Comparison of ENCODE assay signal across 8 mouse cellular contexts in the genomic region with DNA sequence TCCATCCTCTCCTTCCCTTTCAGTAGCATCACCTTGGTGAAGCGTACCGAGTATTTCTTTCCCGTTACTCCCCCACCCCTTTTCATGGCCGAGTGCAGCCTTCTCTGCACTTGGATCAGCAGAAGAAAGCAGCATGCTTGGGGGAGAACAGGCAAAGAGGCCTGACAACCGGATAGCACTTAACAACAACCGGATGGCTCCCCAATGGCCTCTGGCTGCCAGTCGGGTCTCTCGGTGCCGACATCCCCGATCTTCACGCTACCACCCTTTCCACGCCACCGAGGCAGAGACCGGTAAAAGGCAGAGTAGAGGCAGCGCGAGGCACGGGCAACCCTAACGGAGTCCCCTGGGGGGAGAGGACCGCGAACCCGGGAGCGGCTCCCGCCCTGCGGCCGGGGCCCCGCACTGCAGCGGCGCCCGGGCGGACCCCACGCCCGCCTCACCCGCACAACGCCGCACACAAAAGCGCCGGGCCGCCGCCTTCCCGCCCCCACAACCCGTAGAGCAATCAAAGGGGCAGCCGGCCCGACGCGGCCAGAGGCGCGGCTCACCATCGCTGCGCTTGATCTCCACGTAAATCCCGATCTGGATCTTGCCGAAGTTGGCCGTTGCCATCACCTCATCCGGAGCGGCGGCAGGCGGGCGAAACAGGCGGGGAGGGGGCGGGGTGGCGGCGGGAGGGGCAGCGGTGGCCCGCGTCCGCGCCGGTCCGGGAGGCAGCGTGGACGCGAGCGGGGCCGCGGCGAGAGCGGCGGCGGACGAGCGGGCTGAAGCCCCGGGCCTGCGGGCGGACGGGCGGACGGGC. TPM values are rescaled to one million over a fixed set of nuclear protein-coding genes. Genes with fewer than 3 reads are reported as not detected.
A peak's percentile ranks its signal among the peaks of the same experiment; 100 is the strongest.
DNase-seq lines count a peak whose midpoint lies in the region; ATAC-seq and TF ChIP-seq lines count a peak whose summit lies in the region.

A gene (minus strand): TSS at position 666 of the 805 bp plus-strand sequence.

- H3K79me2 ChIP-seq in liver, adult 2 months (ENCODE audit: control insufficient read depth, insufficient read depth, low read length) = peaks cover 18% of the 10 kb centered on the region
- peaks cover 50% of the 10 kb centered on the region for H3K79me2 ChIP-seq in myocyte (ENCODE audit: control insufficient read depth, insufficient read depth)

- peaks cover 10% of the 10 kb centered on the region; the same call in 1 of the 2 replicates for H3K4me1 ChIP-seq in embryonic facial prominence, embryonic 15.5 days
- H3K4me1 ChIP-seq in heart, embryonic 10.5 days = peaks cover 9% of the 10 kb centered on the region
- peaks cover 6% of the 10 kb centered on the region; the same call in 1 of the 2 replicates for H3K4me1 ChIP-seq in kidney, embryonic 14.5 days (ENCODE audit: control insufficient read depth, insufficient read depth, low read length)
- peaks cover 8% of the 10 kb centered on the region for H3K4me1 ChIP-seq in liver, adult 2 months (ENCODE audit: control insufficient read depth, insufficient read depth, low read length)

- TF ChIP-seq CTCF in liver, adult 2 months (IDR thresholded peaks at IDR 0.05; ENCODE audit: low read depth, low read length) = no peak; the same call in 1 of the 2 replicates

- peak within 1 kb of the TSS; percentile 87 for H3ac ChIP-seq in myocyte (ENCODE audit: control insufficient read depth, insufficient read length)

- H3K9me3 ChIP-seq in embryonic facial prominence, embryonic 15.5 days (replicated peaks) = no peaks in the 10 kb centered on the region
- no peaks in the 10 kb centered on the region for H3K9me3 ChIP-seq in heart, embryonic 10.5 days
- H3K9me3 ChIP-seq in kidney, embryonic 14.5 days (ENCODE audit: control insufficient read depth, low read length) = no peaks in the 10 kb centered on the region

- H3K4me3 ChIP-seq in embryonic facial prominence, embryonic 15.5 days (replicated peaks) = peak within 1 kb of the TSS; percentile 94
- H3K4me3 ChIP-seq in heart, embryonic 10.5 days = peak within 1 kb of the TSS; percentile 98
- H3K4me3 ChIP-seq in kidney, embryonic 14.5 days (ENCODE audit: low read length) = peak within 1 kb of the TSS; percentile 94
- H3K4me3 ChIP-seq in liver, adult 2 months (ENCODE audit: insufficient read depth, low read depth, low read length) = peak within 1 kb of the TSS; percentile 100
- peak within 1 kb of the TSS; percentile 58 for H3K4me3 ChIP-seq in myocyte

- H3K27ac ChIP-seq in embryonic facial prominence, embryonic 15.5 days (replicated peaks) = peak within 1 kb of the TSS; percentile 91
- H3K27ac ChIP-seq in heart, embryonic 10.5 days = peak within 1 kb of the TSS; percentile 98
- H3K27ac ChIP-seq in kidney, embryonic 14.5 days (ENCODE audit: low read depth, low read length) = peak within 1 kb of the TSS; percentile 93
- peak within 1 kb of the TSS; percentile 61 for H3K27ac ChIP-seq in liver, adult 2 months (replicated peaks; ENCODE audit: insufficient read depth, low read depth, low read length)

- under 1% methylated on average over 84 of the region's 87 CpGs for WGBS in embryonic facial prominence, embryonic 15.5 days
- 2% methylated on average over 87 of the region's 87 CpGs for WGBS in heart, embryonic 10.5 days
- WGBS in kidney, embryonic 14.5 days = under 1% methylated on average over 45 of the region's 87 CpGs
- WGBS in liver, adult 2 months = under 1% methylated on average over 68 of the region's 87 CpGs

- H3K36me3 ChIP-seq in embryonic facial prominence, embryonic 15.5 days = no peaks in the 10 kb centered on the region; the same call in 1 of the 2 replicates
- peaks cover 4% of the 10 kb centered on the region; the same call in 1 of the 2 replicates for H3K36me3 ChIP-seq in heart, embryonic 10.5 days
- H3K36me3 ChIP-seq in kidney, embryonic 14.5 days (ENCODE audit: control insufficient read depth, insufficient read depth, low read length) = no peaks in the 10 kb centered on the region
- no peaks in the 10 kb centered on the region for H3K36me3 ChIP-seq in liver, adult 2 months (ENCODE audit: control insufficient read depth, insufficient read depth, low read length)
- no peaks in the 10 kb centered on the region for H3K36me3 ChIP-seq in myocyte (ENCODE audit: control insufficient read depth, insufficient read depth)
- no peaks in the 10 kb centered on the region for H3K36me3 ChIP-seq in splenic B cell, adult 2 months (ENCODE audit: control insufficient read depth, insufficient read depth, low read length, poor library complexity, severe bottlenecking)

- ATAC-seq in embryonic facial prominence, embryonic 15.5 days (ENCODE audit: insufficient number of reproducible peaks, low FRiP score, low TSS enrichment, low read depth) = peak; percentile 44; the same call in 1 of the 2 replicates
- peak; percentile 73 for ATAC-seq in kidney, embryonic 14.5 days (ENCODE audit: low FRiP score, low TSS enrichment)

- H3K9ac ChIP-seq in embryonic facial prominence, embryonic 15.5 days = peak within 1 kb of the TSS; percentile 83
- H3K9ac ChIP-seq in kidney, embryonic 14.5 days (ENCODE audit: low read depth, low read length) = peak within 1 kb of the TSS; percentile 92
- H3K9ac ChIP-seq in liver, adult 2 months (ENCODE audit: low read depth, low read length) = peak within 1 kb of the TSS; percentile 99

- no peak for TF ChIP-seq POLR2A in liver, adult 2 months (IDR thresholded peaks at IDR 0.05; ENCODE audit: extremely low read depth, insufficient read depth, low read length)
- no peak for TF ChIP-seq POLR2A in myocyte (IDR thresholded peaks at IDR 0.05; ENCODE audit: insufficient read length, low read depth)

- peak; percentile 66 for DNase-seq in 3134 (ENCODE audit: extremely low read depth, insufficient read length, low spot score)
- DNase-seq in adrenal gland, postnatal 25 days = peak; percentile 60
- DNase-seq in heart, embryonic 10.5 days (ENCODE audit: low spot score) = peak; percentile 82
- peak; percentile 40 for DNase-seq in liver, adult 2 months (ENCODE audit: extremely low read depth, low read depth, low spot score)
- DNase-seq in splenic B cell, adult 2 months (ENCODE audit: low read depth, low spot score) = peak; percentile 49

- H3K4me2 ChIP-seq in embryonic facial prominence, embryonic 15.5 days (replicated peaks) = peak within 1 kb of the TSS; percentile 85
- peak within 1 kb of the TSS; percentile 77 for H3K4me2 ChIP-seq in kidney, embryonic 14.5 days (replicated peaks; ENCODE audit: low read depth, low read length)
- H3K4me2 ChIP-seq in myocyte (ENCODE audit: low read depth) = peak within 1 kb of the TSS; percentile 86

- H3K27me3 ChIP-seq in embryonic facial prominence, embryonic 15.5 days = no peaks in the 10 kb centered on the region
- H3K27me3 ChIP-seq in heart, embryonic 10.5 days (ENCODE audit: insufficient read depth, poor library complexity, severe bottlenecking) = no peaks in the 10 kb centered on the region
- H3K27me3 ChIP-seq in kidney, embryonic 14.5 days (ENCODE audit: control insufficient read depth, insufficient read depth, low read length) = no peaks in the 10 kb centered on the region
- H3K27me3 ChIP-seq in liver, adult 2 months (ENCODE audit: control insufficient read depth, insufficient read depth, low read length) = no peaks in the 10 kb centered on the region
- H3K27me3 ChIP-seq in myocyte (ENCODE audit: control insufficient read depth, insufficient read depth, insufficient read length) = no peaks in the 10 kb centered on the region
- H3K27me3 ChIP-seq in splenic B cell, adult 2 months (ENCODE audit: control insufficient read depth, insufficient read depth, low read length, poor library complexity, severe bottlenecking) = no peaks in the 10 kb centered on the region

TF ChIP-seq in myocyte, 11 proteins besides CTCF, POLR2A, EP300 and RAD21:
- TF ChIP-seq TCF12 (IDR thresholded peaks at IDR 0.05; ENCODE audit: insufficient read depth, poor library complexity, severe bottlenecking) = no peak
- TF ChIP-seq MYOG (IDR thresholded peaks at IDR 0.05; ENCODE audit: control insufficient read depth in 1 of 3, insufficient read depth in 1 of 3, insufficient read length in 2 of 3, low read depth in 2 of 3) = peak in 1 of 3 experiments; percentile 4
- no peak for TF ChIP-seq CEBPB (IDR thresholded peaks at IDR 0.05; ENCODE audit: insufficient read depth, poor library complexity, severe bottlenecking)
TF ChIP-seq in myocyte: peak in this region for 1.

RNA-seq across cellular contexts. Expression of the gene that starts here (rescaled TPM):
- total RNA-seq in adrenal gland, postnatal 25 days (2021) = 33.3 and 42.7 TPM in 2 replicates
- polyA plus RNA-seq in embryonic facial prominence, embryonic 15.5 days (2015; fragmentation: Nextera tagmentation; extraction: Ambion mirVana) = 22.6 and 29.0 TPM in 2 replicates
- polyA plus RNA-seq in heart, embryonic 10.5 days (2016; fragmentation: Nextera tagmentation; extraction: Ambion mirVana) = 10.8 and 15.0 TPM in 2 replicates
- 20.3 and 21.7 TPM in 2 replicates for polyA plus RNA-seq in kidney, embryonic 14.5 days (2014; fragmentation: Nextera tagmentation; extraction: Ambion mirVana)
- 5.3 and 5.4 TPM in 2 replicates for total RNA-seq in liver, adult 2 months (2014; rRNA removed)
- polyA plus RNA-seq in liver, adult 2 months (2012; rRNA removed) = 0.42 and 0.67 TPM in 2 replicates
- 14.9 TPM for polyA plus RNA-seq in myocyte (2012; fragmentation: generic; extraction: Trizol)

Comparison
In these comparisons a context has a peak if more than half of its experiments do, and no peak if none do; other contexts are left out.
1. Peak in every context shown above with its lines: DNase-seq, ATAC-seq, H3K4me3 ChIP-seq and H3K27ac ChIP-seq.